Mouse (Mus musculus): Measurements from ENCODE around the gene Atp5s.

GRCm38 (mm10) chr12:69722857-69723256 lies 1.9 kb upstream of the Atp5s start:
- TF ChIP-seq GATA1 (IDR thresholded peaks at IDR 0.05; ENCODE audit: borderline replicate concordance, low read length), result no peak
- no peak for TF ChIP-seq FLI1 (IDR thresholded peaks at IDR 0.05; ENCODE audit: low read length)
